ENCODE assay signal across 26 mouse cellular contexts in genomic region chr5:74044591-74044990, GRCm38 (mm10).
"Had no signal": no experiment of that assay in that cellular context is flagged by ENCODE, and none has a peak within 500 bp of the region (broad histone marks: within the 10 kb centered on the region; RNA-seq: fewer than 3 reads in every experiment).

No protein-coding gene starts in this region.

- H3K4me3 ChIP-seq: heart, adult 2 months; heart, embryonic 13.5 days; heart, embryonic 15.5 days; hindbrain, embryonic 13.5 days; hindbrain, embryonic 15.5 days; kidney, embryonic 15.5 days; liver, embryonic 13.5 days; liver, embryonic 15.5 days had no signal

- H3K4me2 ChIP-seq: heart, embryonic 11.5 days; heart, embryonic 13.5 days; heart, embryonic 15.5 days; hindbrain, embryonic 13.5 days; hindbrain, embryonic 15.5 days; kidney, embryonic 15.5 days; liver, embryonic 11.5 days; liver, embryonic 13.5 days; liver, embryonic 15.5 days had no signal

- DNase-seq: gastrocnemius, postnatal 14 days; gastrocnemius, postnatal 36 days; heart, adult 2 months; heart, postnatal 14 days; heart, postnatal 36 days; kidney, adult 11 months; kidney, adult 2 months; kidney, adult 9 months; kidney, postnatal 14 days; kidney, postnatal 36 days; layer of hippocampus, adult 9-11 months; layer of hippocampus, postnatal 36 days; left cerebral cortex, postnatal 4 days; liver; liver, embryonic 13.5 days had no signal

- H3K27ac ChIP-seq: heart, adult 2 months; heart, embryonic 13.5 days; heart, embryonic 15.5 days; hindbrain, embryonic 15.5 days; hindbrain, postnatal 0 days; kidney, embryonic 15.5 days; kidney, postnatal 0 days; liver, embryonic 13.5 days; liver, embryonic 15.5 days had no signal

- H3K27me3 ChIP-seq: heart, embryonic 13.5 days; heart, embryonic 15.5 days; hindbrain, embryonic 13.5 days; hindbrain, embryonic 15.5 days; kidney, embryonic 15.5 days; liver, embryonic 13.5 days; liver, embryonic 15.5 days had no signal

- H3K36me3 ChIP-seq: heart, embryonic 15.5 days; hindbrain, embryonic 15.5 days had no signal

- H3K9me3 ChIP-seq: heart, embryonic 13.5 days; heart, embryonic 15.5 days; hindbrain, embryonic 13.5 days; hindbrain, embryonic 15.5 days; kidney, embryonic 15.5 days; liver, embryonic 13.5 days; liver, embryonic 15.5 days had no signal

- ATAC-seq: intestine, embryonic 16.5 days had no signal

- H3K9ac ChIP-seq: heart, embryonic 13.5 days; heart, embryonic 15.5 days; hindbrain, embryonic 13.5 days; hindbrain, embryonic 15.5 days; kidney, embryonic 15.5 days; liver, embryonic 13.5 days; liver, embryonic 15.5 days had no signal
